Mouse (Mus musculus) kidney, postnatal 36 days (tissue): ENCODE measurements around the gene Sost.
A peak's percentile ranks its signal among the peaks of the same experiment; 100 is the strongest.

Experiments used
- DNase-seq, 2 experiments: peaks; one replicate each; pipeline ENCODE4 v3.0.0; 2021 to 2022; ENCODE audit warnings: mixed read lengths in 2 of 2

The Sost gene

GRCm38 (mm10) chr11:101982981-101983411 lies 16.2 kb upstream of the Sost start:
- peak; percentile 51 to 52 for DNase-seq

- peak in 1 of 2 experiments; percentile 58 for DNase-seq
These were observed 15.0 kb upstream of the Sost start for GRCm38 (mm10) chr11:101981850-101982249.

GRCm38 (mm10) chr11:101980603-101981157 lies 13.9 kb upstream of the Sost start:
- no peak for DNase-seq

- DNase-seq: no peak
These were observed 12.3 kb upstream of the Sost start for GRCm38 (mm10) chr11:101979140-101979539.

GRCm38 (mm10) chr11:101976949-101977348 lies 10.1 kb upstream of the Sost start:
- DNase-seq: no peak

GRCm38 (mm10) chr11:101974923-101975322 lies 8.1 kb upstream of the Sost start:
- peak in 1 of 2 experiments; percentile 71 for DNase-seq

- no peak for DNase-seq
These were observed 7.4 kb upstream of the Sost start for GRCm38 (mm10) chr11:101974181-101974580.

GRCm38 (mm10) chr11:101973496-101973895 lies 6.7 kb upstream of the Sost start:
- DNase-seq: no peak

- DNase-seq: no peak
These were observed 5.8 kb upstream of the Sost start for GRCm38 (mm10) chr11:101972651-101973050.

- DNase-seq: no peak
These were observed 5.3 kb upstream of the Sost start for GRCm38 (mm10) chr11:101972097-101972496.

- peak in 1 of 2 experiments; percentile 77 for DNase-seq
These were observed 4.6 kb upstream of the Sost start for GRCm38 (mm10) chr11:101971410-101971809.

- no peak for DNase-seq
These were observed 3.0 kb upstream of the Sost start for GRCm38 (mm10) chr11:101969835-101970234.

- DNase-seq: peak; percentile 87 to 92
These were observed 2.0 kb upstream of the Sost start for GRCm38 (mm10) chr11:101968791-101969190.

- no peak for DNase-seq
These were observed 1.5 kb upstream of the Sost start for GRCm38 (mm10) chr11:101968311-101968710.

GRCm38 (mm10) chr11:101965553-101965952 lies 1.3 kb downstream of the Sost start:
- DNase-seq: no peak

- DNase-seq: no peak
These were observed 2.2 kb downstream of the Sost start for GRCm38 (mm10) chr11:101964647-101965046.

- peak in 1 of 2 experiments; percentile 57 for DNase-seq
These were observed 3.1 kb downstream of the Sost start for GRCm38 (mm10) chr11:101963473-101964291.

GRCm38 (mm10) chr11:101963043-101963442 lies 3.8 kb downstream of the Sost start:
- no peak for DNase-seq

GRCm38 (mm10) chr11:101957476-101957875 lies 9.3 kb downstream of the Sost start:
- no peak for DNase-seq

- no peak for DNase-seq
These were observed 13.4 kb downstream of the Sost start for GRCm38 (mm10) chr11:101953441-101953840.

GRCm38 (mm10) chr11:101952541-101953341 lies 14.1 kb downstream of the Sost start:
- peak; percentile 80 to 87 for DNase-seq

GRCm38 (mm10) chr11:101950021-101950420 lies 16.8 kb downstream of the Sost start:
- no peak for DNase-seq

GRCm38 (mm10) chr11:101946525-101946924 lies 20.3 kb downstream of the Sost start:
- no peak for DNase-seq
